ENCODE assay signal across 22 mouse cellular contexts in the genomic region with DNA sequence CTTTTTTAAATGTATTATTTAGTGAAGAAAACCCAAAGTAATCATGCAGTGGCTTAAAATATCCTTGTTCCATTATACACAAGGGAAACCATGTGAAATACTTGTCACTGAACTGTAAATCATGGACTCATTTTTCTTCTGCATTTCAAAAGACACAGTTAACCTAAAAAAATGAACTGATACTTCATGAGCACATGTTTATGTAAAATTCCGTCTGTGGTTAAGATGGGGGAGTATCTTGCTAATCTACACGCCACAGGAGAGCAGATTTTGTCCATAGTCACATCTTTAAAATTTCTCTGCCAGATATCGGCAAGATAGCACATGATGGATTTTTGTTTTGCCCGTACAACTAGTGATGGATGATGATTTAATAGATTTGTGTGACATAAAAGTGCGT.
"Had no signal": no experiment of that assay in that cellular context is flagged by ENCODE, and none has a peak within 500 bp of the region (broad histone marks: within the 10 kb centered on the region; RNA-seq: fewer than 3 reads in every experiment).

No protein-coding gene starts in this region.

- H3K9ac ChIP-seq: liver, embryonic 13.5 days; liver, embryonic 15.5 days; liver, postnatal 0 days; midbrain, embryonic 13.5 days; midbrain, embryonic 15.5 days; neural tube, embryonic 13.5 days; neural tube, embryonic 15.5 days; stomach, embryonic 15.5 days had no signal

- H3K4me2 ChIP-seq: liver, embryonic 13.5 days; liver, embryonic 15.5 days; midbrain, embryonic 11.5 days; midbrain, embryonic 13.5 days; midbrain, embryonic 15.5 days; neural tube, embryonic 13.5 days; neural tube, embryonic 15.5 days; stomach, embryonic 15.5 days had no signal

- H3K4me1 ChIP-seq: liver, embryonic 13.5 days; liver, embryonic 15.5 days; midbrain, embryonic 13.5 days; midbrain, embryonic 15.5 days; neural tube, embryonic 13.5 days; neural tube, embryonic 15.5 days; stomach, embryonic 15.5 days had no signal

- ATAC-seq: liver, postnatal 0 days; midbrain, embryonic 13.5 days; midbrain, embryonic 15.5 days had no signal

- H3K27me3 ChIP-seq: liver, embryonic 13.5 days; liver, embryonic 15.5 days; megakaryocyte, embryonic 14.5 days; midbrain, embryonic 13.5 days; midbrain, embryonic 15.5 days; neural tube, embryonic 13.5 days; neural tube, embryonic 15.5 days; stomach, embryonic 15.5 days had no signal

- H3K9me3 ChIP-seq: liver, embryonic 13.5 days; liver, embryonic 15.5 days; megakaryocyte, embryonic 14.5 days; midbrain, embryonic 13.5 days; midbrain, embryonic 15.5 days; neural tube, embryonic 13.5 days; neural tube, embryonic 15.5 days; stomach, embryonic 15.5 days had no signal

- H3K27ac ChIP-seq: liver, embryonic 13.5 days; liver, embryonic 15.5 days; macrophage; midbrain, embryonic 13.5 days; midbrain, embryonic 15.5 days; neural tube, embryonic 13.5 days; neural tube, embryonic 15.5 days; stomach, embryonic 15.5 days; stomach, postnatal 0 days had no signal

- H3K4me3 ChIP-seq: liver, embryonic 13.5 days; liver, embryonic 15.5 days; megakaryocyte, embryonic 14.5 days; midbrain, embryonic 13.5 days; midbrain, embryonic 15.5 days; neural tube, embryonic 13.5 days; neural tube, embryonic 15.5 days; stomach, embryonic 15.5 days had no signal

- DNase-seq: liver, embryonic 13.5 days; liver, postnatal 0 days; lung, adult 2 months; lung, postnatal 14 days; retina, postnatal 1 day; right cerebral cortex, adult 18-20 months; right cerebral cortex, postnatal 25 days; right cerebral cortex, postnatal 4 days; spleen, adult 18-20 months; thymus, adult 2 months; thymus, postnatal 25 days; thymus, postnatal 4 days had no signal
